Mouse (Mus musculus) ES-E14 (cell line): Measurements from ENCODE around the gene Gpd1. TPM values are rescaled to one million over a fixed set of nuclear protein-coding genes. Genes with fewer than 3 reads are reported as not detected.
A peak's percentile ranks its signal among the peaks of the same experiment; 100 is the strongest.

ENCODE experiments used
- DNase-seq: peaks from one replicate; pipeline ENCODE4 v3.0.0-alpha.2; 2013; ENCODE audit warnings: low read depth, low spot score
- H3K27ac ChIP-seq: 2 replicates; pipeline ENCODE4 v1.5.1; 2012; ENCODE audit warnings: low read depth, mild to moderate bottlenecking, low read length, moderate library complexity, mixed read lengths; ENCODE audit not compliant: poor library complexity, insufficient read depth, severe bottlenecking
- H3K36me3 ChIP-seq: 2 replicates; pipeline ENCODE4 v1.6.1; 2012; ENCODE audit warnings: mild to moderate bottlenecking, low read length, moderate library complexity, mixed read lengths; ENCODE audit not compliant: control insufficient read depth, poor library complexity, insufficient read depth, severe bottlenecking
- H3K4me1 ChIP-seq, 2 experiments: fragments of 150-350 bp in 1 of 2; sonication (generic) in 1 of 2; 2 replicates each; pipeline ENCODE4 v1.6.1; 2012; ENCODE audit warnings: low read length in 2 of 2, mild to moderate bottlenecking in 1 of 2, mixed read lengths in 1 of 2; ENCODE audit not compliant: control insufficient read depth in 2 of 2, insufficient read depth in 2 of 2, poor library complexity in 1 of 2
- H3K4me3 ChIP-seq, 2 experiments: fragments of 150-350 bp in 1 of 2; sonication (generic) in 1 of 2; 2 replicates each; pipeline ENCODE4 v1.5.1; 2012; ENCODE audit warnings: low read length in 2 of 2, low read depth in 1 of 2, mild to moderate bottlenecking in 1 of 2, mixed read lengths in 1 of 2; ENCODE audit not compliant: insufficient read depth in 1 of 2, poor library complexity in 1 of 2, severe bottlenecking in 1 of 2
- H3K9ac ChIP-seq: 2 replicates; pipeline ENCODE4 v1.6.1; 2012; ENCODE audit warnings: low read depth, mild to moderate bottlenecking, low read length, mixed read lengths; ENCODE audit not compliant: poor library complexity, insufficient read depth, severe bottlenecking
- H3K9me3 ChIP-seq: fragments of 150-350 bp; sonication (generic); 2 replicates; pipeline ENCODE4 v1.6.1; 2012; ENCODE audit warnings: low read depth, mild to moderate bottlenecking, low read length; ENCODE audit not compliant: control insufficient read depth, insufficient read depth
- CHD2 ChIP-seq: IDR thresholded peaks from 2 replicates; pipeline ENCODE4 v1.6.1; 2014; ENCODE audit warnings: mild to moderate bottlenecking, low read depth, low read length, inconsistent platforms
- HCFC1 ChIP-seq: IDR thresholded peaks from 2 replicates; pipeline ENCODE4 v1.6.1; 2012; ENCODE audit warnings: low read length, inconsistent platforms, borderline replicate concordance; ENCODE audit not compliant: insufficient read depth
- MAFK ChIP-seq: IDR thresholded peaks from 2 replicates; pipeline ENCODE4 v1.6.1; 2014; ENCODE audit warnings: mild to moderate bottlenecking, low read depth, low read length, inconsistent platforms; ENCODE audit not compliant: insufficient read depth
- ZC3H11A ChIP-seq: IDR thresholded peaks from 2 replicates; pipeline ENCODE4 v1.6.1; 2012; ENCODE audit warnings: low read depth, mild to moderate bottlenecking, inconsistent platforms, low read length, borderline replicate concordance
- ZNF384 ChIP-seq: IDR thresholded peaks from 2 replicates; pipeline ENCODE4 v1.6.1; 2012; ENCODE audit warnings: low read depth, low read length, inconsistent platforms
- in situ Hi-C, 2 experiments: fragments of 600-800 bp; cut with MboI; formaldehyde crosslinking; loops; one replicate each; pipeline ENCODE4 v1.15.1; 2025; ENCODE audit warnings: low sequenced_read_pairs in 2 of 2, inconsistent platforms in 1 of 2; ENCODE audit not compliant: unreplicated experiment in 2 of 2
- total RNA-seq: library from RNA; depleted of rRNA; stranded (reverse); fragments of 300-350 nt; gene quantifications from 2 replicates; pipeline ENCODE4 v1.2.3, GENCODE M21; 2012

Gpd1 gene
- total RNA-seq, 1 experiment = 0.85 TPM

- DNase-seq = no peak
- TF ChIP-seq ZNF384 (no peak), CHD2 (no peak), ZC3H11A (no peak), HCFC1 (no peak), MAFK (no peak)
- Histone ChIP-seq H3K36me3 (no peaks in the 10 kb centered on the region), H3K9ac (peak within 1 kb of the TSS; percentile 54), H3K27ac (no peak within 1 kb of the TSS), H3K4me3 (peak within 1 kb of the TSS; percentile 66 to 72), H3K4me1 (peaks cover 1 to 14% of the 10 kb centered on the region in 2 experiments; a peak in 2 of 4 replicates), H3K9me3 (no peaks in the 10 kb centered on the region)
- in situ Hi-C loops = no loop called here
Measured at GRCm38 (mm10) chr15:99670154-99670821, 47.0 kb upstream of the Gpd1 start, which contains the start of gene Asic1. Gene Asic1, plus strand, starts transcription at chr15:99670368.

- Histone ChIP-seq H3K4me1 (peaks cover 0 to 12% of the 10 kb centered on the region in 2 experiments; a peak in 1 of 4 replicates), H3K9ac (peak overlapping the region; percentile 54), H3K4me3 (peak overlapping the region; percentile 66 to 72), H3K27ac (no peak overlapping the region), H3K36me3 (no peaks in the 10 kb centered on the region), H3K9me3 (no peaks in the 10 kb centered on the region)
- in situ Hi-C loops = no loop called here
- no peak for DNase-seq
- TF ChIP-seq ZNF384 (no peak), ZC3H11A (no peak), CHD2 (no peak), MAFK (no peak), HCFC1 (no peak)
Measured at GRCm38 (mm10) chr15:99670964-99671670, 46.2 kb upstream of the Gpd1 start.

- in situ Hi-C loops = no loop called here
- TF ChIP-seq ZNF384 (no peak), HCFC1 (no peak), ZC3H11A (no peak), CHD2 (no peak), MAFK (no peak)
- H3K4me3 ChIP-seq = no peak overlapping the region
Measured at GRCm38 (mm10) chr15:99671783-99672182, 45.5 kb upstream of the Gpd1 start.

GRCm38 (mm10) chr15:99674866-99675265 lies 42.4 kb upstream of the Gpd1 start:
- in situ Hi-C loops = no loop called here
- Histone ChIP-seq H3K4me1 (peaks cover 0 to 26% of the 10 kb centered on the region in 2 experiments; a peak in 2 of 4 replicates), H3K9ac (no peak overlapping the region), H3K9me3 (no peaks in the 10 kb centered on the region), H3K36me3 (no peaks in the 10 kb centered on the region), H3K27ac (no peak overlapping the region), H3K4me3 (no peak overlapping the region)
- no peak for DNase-seq
- TF ChIP-seq HCFC1 (no peak), ZNF384 (no peak), ZC3H11A (no peak), CHD2 (no peak), MAFK (no peak)

More at GRCm38 (mm10) chr15:99671783-99672182, 45.5 kb upstream of the Gpd1 start:
- no peak for DNase-seq
- Histone ChIP-seq H3K4me1 (peaks cover 0 to 14% of the 10 kb centered on the region in 2 experiments; a peak in 2 of 4 replicates), H3K27ac (no peak overlapping the region), H3K36me3 (no peaks in the 10 kb centered on the region), H3K9me3 (no peaks in the 10 kb centered on the region), H3K9ac (no peak overlapping the region)
